Comparison of ENCODE assay signal across 20 mouse cellular contexts in the genomic region with DNA sequence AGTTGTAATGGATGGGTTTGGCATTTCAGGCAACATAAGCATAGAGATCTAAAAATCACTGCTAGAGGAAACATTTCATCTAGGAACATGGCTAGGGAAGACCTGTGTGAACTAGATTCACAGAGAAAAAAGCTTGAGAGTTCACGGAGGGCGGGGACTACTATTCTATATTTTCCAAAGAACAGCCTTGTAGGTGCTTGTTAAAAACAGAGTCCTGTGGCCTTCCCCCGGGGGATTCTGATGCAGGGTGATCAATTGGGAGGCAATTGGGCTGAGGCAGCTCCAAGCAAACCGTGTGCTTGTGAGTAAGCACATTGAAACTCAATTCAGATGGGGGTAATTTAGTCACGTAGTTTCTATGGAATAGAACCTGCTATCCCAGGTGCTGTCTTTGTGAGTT.
DNase-seq lines count a peak whose midpoint lies in the region; TF ChIP-seq lines count a peak whose summit lies in the region.
"Had no signal": no experiment of that assay in that cellular context is flagged by ENCODE, and none has a peak within 500 bp of the region (broad histone marks: within the 10 kb centered on the region; RNA-seq: fewer than 3 reads in every experiment).

No protein-coding gene starts in this region.

- H3K27ac ChIP-seq in ES-Bruce4 (ENCODE audit: insufficient read depth, low read length), result peak overlapping the region; percentile 40
- H3K27ac ChIP-seq in ES-E14 (ENCODE audit: insufficient read depth, low read depth, low read length, poor library complexity, severe bottlenecking), result peak overlapping the region; percentile 75; the same call in 1 of the 2 replicates
- H3K27ac ChIP-seq: embryonic facial prominence, embryonic 13.5 days; embryonic facial prominence, embryonic 15.5 days; forebrain, embryonic 10.5 days; forebrain, embryonic 12.5 days had no signal

- in situ Hi-C loops in ES-E14 (cut with MboI; ENCODE audit: low sequenced_read_pairs in 2 of 2, unreplicated experiment in 2 of 2), result no loop called here

- DNase-seq in ES-E14 (ENCODE audit: low read depth, low spot score) (peak; percentile 29), WW6 (ENCODE audit: low read depth, low spot score) (peak; percentile 4)
- no peak for DNase-seq in lung, adult 2 months
- no peak for DNase-seq in gastrocnemius, postnatal 14 days
- no peak for DNase-seq in layer of hippocampus, adult 9-11 months
- DNase-seq: adrenal gland, adult 8-10 months; B cell, adult 2 months; cerebellum, adult 11-12 months; cerebellum, adult 2 months; cerebellum, adult 9-10 months; cerebellum, postnatal 10 days; cerebellum, postnatal 36 days; embryo, embryonic 11 days had no signal

- H3K36me3 ChIP-seq in ES-Bruce4 (ENCODE audit: control insufficient read depth, insufficient read depth, low read length, poor library complexity, severe bottlenecking) (no peaks in the 10 kb centered on the region), ES-E14 (ENCODE audit: control insufficient read depth, insufficient read depth, low read length, poor library complexity, severe bottlenecking) (no peaks in the 10 kb centered on the region)
- H3K36me3 ChIP-seq: embryonic facial prominence, embryonic 13.5 days; embryonic facial prominence, embryonic 15.5 days; forebrain, embryonic 10.5 days; forebrain, embryonic 12.5 days had no signal

- intact Hi-C loops in gastrocnemius, postnatal 14 days (cut with DNase I; ENCODE audit: low total_unique reads), result no loop called here

- no peak for TF ChIP-seq POLR2A in ES-Bruce4 (IDR thresholded peaks at IDR 0.05; ENCODE audit: insufficient read depth, low read length)
- no peak for TF ChIP-seq POLR2A in lung, adult 2 months (IDR thresholded peaks at IDR 0.05; ENCODE audit: borderline replicate concordance, extremely low read depth, low read depth, low read length)

- H3K27me3 ChIP-seq in ES-Bruce4 (ENCODE audit: control insufficient read depth, insufficient read depth, low read length, poor library complexity, severe bottlenecking), result no peaks in the 10 kb centered on the region
- H3K27me3 ChIP-seq: CH12.LX; embryonic facial prominence, embryonic 13.5 days; embryonic facial prominence, embryonic 15.5 days; forebrain, embryonic 12.5 days had no signal

- no peak for TF ChIP-seq CTCF in ES-Bruce4 (IDR thresholded peaks at IDR 0.05; ENCODE audit: low read depth, low read length)
- TF ChIP-seq CTCF in lung, adult 2 months (IDR thresholded peaks at IDR 0.05; ENCODE audit: insufficient read depth, low read length), result no peak

- no peak for TF ChIP-seq EP300 in ES-Bruce4 (IDR thresholded peaks at IDR 0.05; ENCODE audit: insufficient read depth, low read depth, low read length)

- H3K9ac ChIP-seq in ES-Bruce4 (ENCODE audit: low read depth, poor library complexity, severe bottlenecking) (no peak overlapping the region), ES-E14 (ENCODE audit: insufficient read depth, low read depth, low read length, poor library complexity, severe bottlenecking) (no peak overlapping the region)
- H3K9ac ChIP-seq: embryonic facial prominence, embryonic 13.5 days; embryonic facial prominence, embryonic 15.5 days; forebrain, embryonic 12.5 days had no signal

- WGBS in lung, adult 2 months, result 73% methylated on average over 5 of the region's 5 CpGs

- H3K9me3 ChIP-seq in ES-Bruce4 (replicated peaks; ENCODE audit: control insufficient read depth, insufficient read depth, low read length, poor library complexity, severe bottlenecking) (no peaks in the 10 kb centered on the region; the same call in 1 of the 2 replicates), ES-E14 (ENCODE audit: control insufficient read depth, insufficient read depth, low read depth, low read length) (no peaks in the 10 kb centered on the region)
- H3K9me3 ChIP-seq: embryonic facial prominence, embryonic 15.5 days; forebrain, embryonic 10.5 days had no signal

- H3K4me1 ChIP-seq in ES-Bruce4 (ENCODE audit: control insufficient read depth, insufficient read depth, low read length) (peaks cover 2% of the 10 kb centered on the region), ES-E14 (ENCODE audit: control insufficient read depth in 2 of 2, insufficient read depth in 2 of 2, low read length in 2 of 2, poor library complexity in 1 of 2) (peaks cover 6 to 8% of the 10 kb centered on the region in 2 experiments; a peak in 2 of 4 replicates)
- H3K4me1 ChIP-seq in lung, adult 2 months (ENCODE audit: control insufficient read depth, insufficient read depth, low read length), result no peaks in the 10 kb centered on the region
- H3K4me1 ChIP-seq: embryonic facial prominence, embryonic 13.5 days; embryonic facial prominence, embryonic 15.5 days had no signal

- H3K4me3 ChIP-seq in ES-Bruce4 (ENCODE audit: low read depth, low read length), result no peak overlapping the region
- H3K4me3 ChIP-seq in ES-E14 (ENCODE audit: insufficient read depth in 1 of 2, low read depth in 1 of 2, low read length in 2 of 2, poor library complexity in 1 of 2, severe bottlenecking in 1 of 2), result no peak overlapping the region
- no peak overlapping the region for H3K4me3 ChIP-seq in lung, adult 2 months (replicated peaks; ENCODE audit: extremely low read depth, low read depth, low read length)
- H3K4me3 ChIP-seq: embryonic facial prominence, embryonic 13.5 days; embryonic facial prominence, embryonic 15.5 days; erythroblast, embryonic 14.5 days; forebrain, embryonic 10.5 days; forebrain, embryonic 12.5 days had no signal

TF ChIP-seq in ES-E14, 5 proteins besides CTCF, POLR2A, EP300 and RAD21:
- no peak for TF ChIP-seq HCFC1 (IDR thresholded peaks at IDR 0.05; ENCODE audit: borderline replicate concordance, insufficient read depth, low read length)
- no peak for TF ChIP-seq MAFK (IDR thresholded peaks at IDR 0.05; ENCODE audit: insufficient read depth, low read depth, low read length)
- no peak for TF ChIP-seq ZNF384 (IDR thresholded peaks at IDR 0.05; ENCODE audit: low read depth, low read length)
- TF ChIP-seq ZC3H11A (IDR thresholded peaks at IDR 0.05; ENCODE audit: borderline replicate concordance, low read depth, low read length), result no peak
- TF ChIP-seq CHD2 (IDR thresholded peaks at IDR 0.05; ENCODE audit: low read depth, low read length), result no peak
TF ChIP-seq in ES-E14: peak in this region for 0.

Comparison
In these comparisons a context has a peak if more than half of its experiments do, and no peak if none do; other contexts are left out.
1. DNase-seq: peak in ES-E14 (single experiment) and WW6 (single experiment); none in lung, adult 2 months (single experiment), gastrocnemius, postnatal 14 days (single experiment) and layer of hippocampus, adult 9-11 months (single experiment).